Mouse (Mus musculus) intestine, embryonic 14.5 days (tissue): ENCODE measurements around the gene Celf2. TPM values are rescaled to one million over a fixed set of nuclear protein-coding genes. Genes with fewer than 3 reads are reported as not detected.
"Not testable (repeated sequence)": the region's sequence is repeated elsewhere in the genome, so short reads cannot be mapped to it uniquely, and the experiment has no call there.

Experiments used
- ATAC-seq: fragments of 200-750 bp; cut with Nextera tagmentation; replicated peaks from 2 replicates; pipeline ENCODE4 v1.8.0; 2017; ENCODE audit warnings: low read depth, moderate number of reproducible peaks, moderate TSS enrichment, moderate library complexity; ENCODE audit not compliant: low FRiP score, low TSS enrichment
- DNase-seq: peaks from one replicate; pipeline ENCODE4 v3.0.0-alpha.2; 2018; ENCODE audit warnings: low spot score
- H3K27ac ChIP-seq: fragments of 300-500 bp; sonication (generic); 2 replicates; pipeline ENCODE4 v1.5.1; 2014; ENCODE audit warnings: low read depth, mild to moderate bottlenecking, control low read depth
- H3K27me3 ChIP-seq: fragments of 300-500 bp; sonication (generic); replicated peaks from 2 replicates; pipeline ENCODE4 v1.6.1; 2014; ENCODE audit warnings: low read length, control low read depth; ENCODE audit not compliant: control insufficient read depth, insufficient read depth
- H3K36me3 ChIP-seq: fragments of 300-500 bp; sonication (generic); 2 replicates; pipeline ENCODE4 v1.6.1; 2014; ENCODE audit warnings: low read length, control low read depth; ENCODE audit not compliant: control insufficient read depth, insufficient read depth
- H3K4me1 ChIP-seq: fragments of 300-500 bp; sonication (generic); replicated peaks from 2 replicates; pipeline ENCODE4 v1.6.1; 2014; ENCODE audit warnings: low read length, control low read depth, mixed read lengths; ENCODE audit not compliant: control insufficient read depth, insufficient read depth
- H3K4me2 ChIP-seq: fragments of 300-500 bp; sonication (generic); 2 replicates; pipeline ENCODE4 v1.6.1; 2014; ENCODE audit warnings: low read length
- H3K4me3 ChIP-seq: fragments of 300-500 bp; sonication (generic); 2 replicates; pipeline ENCODE4 v1.5.1; 2014; ENCODE audit warnings: low read depth, low read length, control low read depth, mixed read lengths
- H3K9ac ChIP-seq: fragments of 300-500 bp; sonication (generic); 2 replicates; pipeline ENCODE4 v1.6.1; 2014; ENCODE audit warnings: mild to moderate bottlenecking, low read length
- H3K9me3 ChIP-seq: fragments of 300-500 bp; sonication (generic); 2 replicates; pipeline ENCODE4 v1.6.1; 2016; ENCODE audit warnings: low read length, control low read depth; ENCODE audit not compliant: control insufficient read depth
- WGBS: fragments of 180-500 bp; shearing (Covaris S2); extraction: QIAGEN DNeasy Blood & Tissue Kit; methylation state at CpG from one replicate; pipeline ENCODE4 v1.1.7; 2014; 5-methylcytosine and 5-hydroxymethylcytosine counted together
- polyA plus RNA-seq: library from polyadenylated mRNA; unstranded; fragments of >200 nt; fragmentation: Nextera tagmentation; extraction: Ambion mirVana; gene quantifications from 2 replicates; pipeline ENCODE4 v1.2.1, GENCODE M21; 2014

The Celf2 gene
- polyA plus RNA-seq, 1 experiment from 2014 or later, result 53.5 TPM

DNA sequence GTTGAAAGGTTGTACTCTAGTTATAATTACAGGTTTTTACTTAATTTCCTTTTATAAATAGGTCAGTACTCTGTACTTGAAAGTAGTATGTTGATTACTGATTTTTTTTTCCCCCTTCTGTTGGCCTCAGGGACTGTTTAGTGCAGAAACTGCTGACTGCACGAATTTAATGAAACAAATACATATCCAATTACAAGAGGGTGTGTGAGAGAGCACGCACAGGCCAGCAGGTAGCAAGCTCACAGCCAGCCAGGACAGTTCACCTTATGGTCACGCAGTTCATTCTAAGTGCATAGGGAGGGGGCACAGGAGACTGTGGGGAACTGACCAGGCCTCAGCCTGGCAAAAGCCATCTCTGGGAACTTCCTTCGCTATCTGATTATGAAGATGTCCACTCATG, 236.1 kb downstream of the Celf2 start:
- Histone ChIP-seq H3K27me3 (no peaks in the 10 kb centered on the region), H3K36me3 (no peaks in the 10 kb centered on the region), H3K27ac (no peak overlapping the region), H3K4me1 (no peaks in the 10 kb centered on the region), H3K4me2 (no peak overlapping the region), H3K9me3 (no peaks in the 10 kb centered on the region), H3K9ac (no peak overlapping the region), H3K4me3 (no peak overlapping the region)
- no peak for DNase-seq
- no peak for ATAC-seq
- 62% methylated on average over 4 of the region's 4 CpGs for WGBS

DNA sequence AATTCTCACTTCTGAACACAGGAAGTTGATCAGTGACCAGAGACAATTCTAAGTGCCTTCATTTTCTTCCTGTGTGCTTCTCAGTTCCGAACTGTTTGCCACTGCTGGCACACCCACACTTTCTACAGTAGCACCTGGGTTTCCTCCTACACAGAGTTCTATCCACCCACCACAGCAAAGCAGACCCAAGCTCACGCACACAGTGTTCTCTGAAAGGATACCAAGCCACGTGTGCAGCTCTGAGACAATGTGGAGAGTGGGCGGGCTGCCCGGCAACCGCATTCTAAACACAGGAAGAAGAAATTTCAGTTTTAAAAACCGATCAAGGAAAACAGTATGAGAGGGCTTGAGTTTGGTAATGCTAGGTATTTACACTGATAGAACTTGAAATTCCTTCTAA, 239.3 kb downstream of the Celf2 start:
- H3K4me2 ChIP-seq, result no peak overlapping the region
- no peak for DNase-seq
- H3K9me3 ChIP-seq, result no peaks in the 10 kb centered on the region
- H3K27me3 ChIP-seq, result no peaks in the 10 kb centered on the region
- H3K36me3 ChIP-seq, result no peaks in the 10 kb centered on the region
- 78% methylated on average over 7 of the region's 7 CpGs for WGBS
- no peak overlapping the region for H3K4me3 ChIP-seq
- no peak overlapping the region for H3K9ac ChIP-seq
- H3K4me1 ChIP-seq, result no peaks in the 10 kb centered on the region
- ATAC-seq, result no peak
- no peak overlapping the region for H3K27ac ChIP-seq

DNA sequence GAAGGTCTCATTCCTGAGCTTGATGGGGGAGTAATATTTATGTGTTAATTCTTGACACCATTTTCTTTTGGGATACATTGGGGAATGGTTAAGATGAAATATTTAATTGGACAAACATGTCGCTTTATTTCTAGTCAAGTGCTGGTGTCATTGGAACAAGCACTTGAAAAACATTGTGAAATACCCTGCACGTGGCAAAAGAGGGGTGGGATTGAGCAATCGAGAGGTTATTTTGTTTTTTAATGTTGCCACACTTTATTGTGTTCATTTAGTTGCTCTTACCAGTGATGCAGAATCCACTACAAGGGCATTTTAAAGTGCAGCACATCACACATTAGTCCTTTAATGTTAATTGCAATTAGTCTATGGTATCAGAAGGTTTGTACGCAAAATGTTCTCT, 242.2 kb downstream of the Celf2 start:
- WGBS, result 87% methylated on average over 4 of the region's 4 CpGs
- no peak overlapping the region for H3K9ac ChIP-seq
- no peaks in the 10 kb centered on the region for H3K4me1 ChIP-seq
- no peak overlapping the region for H3K4me3 ChIP-seq
- DNase-seq (no peak), ATAC-seq (no peak)
- no peaks in the 10 kb centered on the region for H3K9me3 ChIP-seq
- no peak overlapping the region for H3K4me2 ChIP-seq
- H3K36me3 ChIP-seq, result no peaks in the 10 kb centered on the region
- no peak overlapping the region for H3K27ac ChIP-seq
- no peaks in the 10 kb centered on the region for H3K27me3 ChIP-seq

DNA sequence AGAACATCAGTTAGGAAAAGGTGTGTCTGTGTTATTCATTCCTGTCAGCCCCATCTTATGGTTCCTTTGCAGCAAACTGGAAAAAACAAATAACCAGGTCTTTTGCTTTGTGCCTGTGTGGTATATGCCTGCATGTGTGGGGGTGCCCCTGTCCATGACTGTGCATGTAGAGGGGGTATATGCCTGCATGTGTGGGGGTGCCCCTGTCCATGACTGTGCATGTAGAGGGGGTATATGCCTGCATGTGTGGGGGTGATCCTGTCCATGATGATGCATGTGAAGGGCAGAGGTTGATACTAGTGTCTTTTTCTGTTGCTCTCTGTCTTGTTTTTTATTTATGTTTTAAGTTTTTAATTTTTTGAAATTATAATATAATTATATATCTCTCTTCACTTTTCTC, 246.7 kb downstream of the Celf2 start:
- H3K36me3 ChIP-seq, H3K4me1 ChIP-seq, ATAC-seq, DNase-seq, H3K27me3 ChIP-seq, H3K9ac ChIP-seq, H3K4me2 ChIP-seq, H3K4me3 ChIP-seq, H3K9me3 ChIP-seq, H3K27ac ChIP-seq: not testable (repeated sequence)

DNA sequence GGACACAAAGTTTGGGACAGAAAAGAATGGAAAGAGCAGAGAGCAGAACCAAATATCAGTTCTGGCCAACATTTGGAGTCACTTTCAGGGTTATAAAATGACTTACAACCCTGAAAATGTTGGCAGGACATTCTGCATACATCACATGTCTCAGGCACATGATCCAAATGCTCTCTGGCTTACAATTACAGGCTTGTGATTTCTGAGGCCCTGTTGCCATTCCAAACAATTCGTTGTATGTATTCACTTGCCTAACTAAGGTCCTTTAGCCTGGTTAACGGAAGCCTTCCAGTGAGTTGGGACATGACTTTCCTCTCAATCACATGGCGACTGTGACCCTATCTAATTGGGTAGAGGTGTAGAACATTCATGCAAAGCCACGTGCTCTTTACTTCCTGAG, 249.2 kb downstream of the Celf2 start:
- Histone ChIP-seq H3K9ac (no peak overlapping the region), H3K4me3 (no peak overlapping the region), H3K27me3 (no peaks in the 10 kb centered on the region), H3K4me2 (no peak overlapping the region), H3K4me1 (no peaks in the 10 kb centered on the region), H3K36me3 (no peaks in the 10 kb centered on the region), H3K9me3 (no peaks in the 10 kb centered on the region), H3K27ac (no peak overlapping the region)
- DNase-seq (no peak), ATAC-seq (no peak)
- WGBS, result 84% methylated on average over 4 of the region's 4 CpGs

DNA sequence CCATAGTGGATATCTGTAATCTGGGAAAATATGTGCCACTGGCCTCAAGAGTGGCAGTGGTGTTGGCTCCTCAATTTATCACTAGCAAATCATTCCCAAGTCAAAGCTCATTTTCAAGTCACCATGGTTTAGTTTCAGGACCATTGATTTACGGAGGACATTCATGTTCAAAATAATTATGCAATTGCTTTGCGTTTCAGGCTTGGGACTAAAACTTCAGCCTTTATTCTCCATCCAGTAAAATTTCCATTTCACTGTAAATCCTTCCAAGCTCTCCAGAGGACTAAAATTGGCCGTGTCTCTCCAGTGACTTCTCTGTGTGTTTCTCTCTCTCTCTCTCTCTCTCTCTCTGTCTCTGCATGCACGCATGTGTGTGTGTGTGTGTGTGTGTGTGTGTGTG, 249.7 kb downstream of the Celf2 start:
- no peak for ATAC-seq
- Histone ChIP-seq H3K27ac (no peak overlapping the region), H3K9ac (no peak overlapping the region), H3K4me2 (no peak overlapping the region), H3K4me3 (no peak overlapping the region), H3K4me1 (no peaks in the 10 kb centered on the region), H3K36me3 (no peaks in the 10 kb centered on the region), H3K9me3 (no peaks in the 10 kb centered on the region), H3K27me3 (no peaks in the 10 kb centered on the region)
- WGBS, result 87% methylated on average over 4 of the region's 4 CpGs
- no peak for DNase-seq

DNA sequence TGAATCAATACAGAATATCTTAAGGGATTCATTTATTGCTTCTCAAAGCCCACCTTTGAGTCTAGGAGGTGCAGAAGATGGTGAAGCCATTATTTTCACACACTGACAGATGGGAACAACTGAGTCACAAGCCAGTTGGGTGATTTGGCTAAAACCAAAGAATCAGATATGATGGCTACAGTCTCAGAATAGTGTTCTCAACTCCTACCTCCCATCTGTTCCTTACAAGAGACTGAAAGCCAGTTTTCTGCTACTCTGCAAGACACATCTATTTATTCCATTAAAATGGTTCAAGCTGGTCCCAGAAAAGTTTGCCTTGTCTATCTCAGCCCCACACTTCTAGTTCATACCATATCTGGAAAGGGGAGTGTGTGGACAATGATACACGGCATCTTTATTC, 253.3 kb downstream of the Celf2 start:
- no peak for ATAC-seq
- no peaks in the 10 kb centered on the region for H3K36me3 ChIP-seq
- H3K27ac ChIP-seq, result no peak overlapping the region
- no peaks in the 10 kb centered on the region for H3K27me3 ChIP-seq
- H3K4me2 ChIP-seq, result no peak overlapping the region
- no peaks in the 10 kb centered on the region for H3K4me1 ChIP-seq
- no peak overlapping the region for H3K9ac ChIP-seq
- no peak overlapping the region for H3K4me3 ChIP-seq
- no peak for DNase-seq
- no peaks in the 10 kb centered on the region for H3K9me3 ChIP-seq
- WGBS, result 88% methylated on average over 1 of the region's 1 CpGs

DNA sequence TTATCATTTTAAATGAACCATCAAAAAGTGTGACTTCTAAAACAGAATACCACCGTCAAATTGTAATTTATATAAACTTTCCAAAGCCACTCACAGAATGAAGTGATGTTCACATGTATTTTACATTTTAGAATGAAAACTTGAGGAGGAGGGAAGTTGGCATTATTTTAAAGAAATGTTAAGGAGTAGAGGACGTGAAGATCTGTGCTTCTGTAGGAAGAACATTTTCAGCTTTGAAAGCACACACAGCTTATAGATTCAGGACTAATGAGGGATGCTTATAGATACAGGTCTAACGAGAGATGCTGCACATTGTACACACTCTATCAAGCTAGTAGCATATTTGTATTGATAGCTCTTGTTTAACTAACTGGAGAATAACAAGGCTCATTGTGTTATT, 254.0 kb downstream of the Celf2 start:
- DNase-seq, result no peak
- Histone ChIP-seq H3K9ac (no peak overlapping the region), H3K27ac (no peak overlapping the region), H3K4me1 (no peaks in the 10 kb centered on the region), H3K36me3 (no peaks in the 10 kb centered on the region), H3K27me3 (no peaks in the 10 kb centered on the region), H3K4me3 (no peak overlapping the region), H3K4me2 (no peak overlapping the region), H3K9me3 (no peaks in the 10 kb centered on the region)
- ATAC-seq, result no peak
- 82% methylated on average over 3 of the region's 3 CpGs for WGBS

DNA sequence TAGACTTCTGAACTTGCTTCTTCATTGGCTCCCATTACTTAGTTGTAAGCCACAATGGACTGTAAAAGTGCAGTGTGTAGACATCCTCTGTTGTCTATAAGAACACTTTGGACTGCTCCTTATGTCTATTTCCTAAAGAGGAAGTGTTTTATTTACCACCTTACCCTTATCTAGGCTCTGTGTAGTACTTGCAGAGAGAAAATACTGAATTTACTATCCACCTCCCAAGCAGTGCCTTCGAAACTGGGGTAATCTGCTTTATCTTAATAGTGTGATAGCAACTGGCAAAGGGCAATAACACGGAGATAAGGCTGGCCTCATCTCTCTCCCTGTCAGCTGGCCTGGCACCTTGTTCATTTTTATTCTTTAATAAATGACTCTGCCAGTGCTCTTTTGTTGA, 259.0 kb downstream of the Celf2 start:
- H3K27me3 ChIP-seq, result no peaks in the 10 kb centered on the region
- H3K27ac ChIP-seq, result no peak overlapping the region
- H3K4me1 ChIP-seq, result peaks cover 13% of the 10 kb centered on the region
- H3K4me2 ChIP-seq, result no peak overlapping the region
- no peaks in the 10 kb centered on the region for H3K36me3 ChIP-seq
- ATAC-seq (no peak), DNase-seq (no peak)
- no peaks in the 10 kb centered on the region for H3K9me3 ChIP-seq
- H3K9ac ChIP-seq, result no peak overlapping the region
- H3K4me3 ChIP-seq, result no peak overlapping the region
- WGBS, result 25% methylated on average over 2 of the region's 2 CpGs
